Mouse (Mus musculus): ENCODE data around the gene Rps27l. TPM values are rescaled to one million over a fixed set of nuclear protein-coding genes. Genes with fewer than 3 reads are reported as not detected.

Gene Rps27l
- polyA plus RNA-seq, 1 experiment from 2014 or later: 702 TPM

DNA sequence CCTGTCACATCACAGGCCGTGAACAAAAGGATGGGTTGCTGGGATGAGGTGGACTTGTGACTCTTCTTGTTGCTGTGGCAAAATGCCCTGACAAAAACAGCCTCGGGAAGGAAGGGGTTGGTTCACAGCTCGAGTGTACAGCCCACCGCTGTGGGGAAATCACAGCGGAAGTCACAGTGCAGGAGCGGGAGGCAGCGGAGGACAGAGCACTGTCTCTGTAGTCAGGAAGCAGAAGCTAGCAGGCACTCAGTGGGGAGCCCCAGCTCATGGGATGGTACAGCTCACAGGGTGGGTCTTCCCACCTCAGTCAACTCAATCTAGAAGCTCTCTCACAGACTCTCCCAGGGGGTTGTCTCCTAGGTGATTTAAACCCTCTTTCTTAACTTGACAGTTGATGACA is 39.5 kb downstream of the Rps27l start:
- no peak overlapping the region for H3K4me3 ChIP-seq (ENCODE audit: low read depth, low read length)
- WGBS: 78% methylated on average over 7 of the region's 7 CpGs
- no peak for DNase-seq (ENCODE audit: low spot score, missing footprints)
- no peaks in the 10 kb centered on the region for H3K9me3 ChIP-seq (ENCODE audit: control insufficient read depth, low read length)
- ATAC-seq (ENCODE audit: low FRiP score): no peak
- H3K4me2 ChIP-seq: no peak overlapping the region
- H3K36me3 ChIP-seq (ENCODE audit: control insufficient read depth, insufficient read depth, low read length): no peaks in the 10 kb centered on the region
- no peaks in the 10 kb centered on the region for H3K27me3 ChIP-seq (ENCODE audit: control insufficient read depth, insufficient read depth, low read length)
- H3K9ac ChIP-seq (ENCODE audit: low read length): no peak overlapping the region
- H3K4me1 ChIP-seq (ENCODE audit: control insufficient read depth, insufficient read depth, low read length): no peaks in the 10 kb centered on the region
- no peak overlapping the region for H3K27ac ChIP-seq (ENCODE audit: low read depth, low read length)

DNA sequence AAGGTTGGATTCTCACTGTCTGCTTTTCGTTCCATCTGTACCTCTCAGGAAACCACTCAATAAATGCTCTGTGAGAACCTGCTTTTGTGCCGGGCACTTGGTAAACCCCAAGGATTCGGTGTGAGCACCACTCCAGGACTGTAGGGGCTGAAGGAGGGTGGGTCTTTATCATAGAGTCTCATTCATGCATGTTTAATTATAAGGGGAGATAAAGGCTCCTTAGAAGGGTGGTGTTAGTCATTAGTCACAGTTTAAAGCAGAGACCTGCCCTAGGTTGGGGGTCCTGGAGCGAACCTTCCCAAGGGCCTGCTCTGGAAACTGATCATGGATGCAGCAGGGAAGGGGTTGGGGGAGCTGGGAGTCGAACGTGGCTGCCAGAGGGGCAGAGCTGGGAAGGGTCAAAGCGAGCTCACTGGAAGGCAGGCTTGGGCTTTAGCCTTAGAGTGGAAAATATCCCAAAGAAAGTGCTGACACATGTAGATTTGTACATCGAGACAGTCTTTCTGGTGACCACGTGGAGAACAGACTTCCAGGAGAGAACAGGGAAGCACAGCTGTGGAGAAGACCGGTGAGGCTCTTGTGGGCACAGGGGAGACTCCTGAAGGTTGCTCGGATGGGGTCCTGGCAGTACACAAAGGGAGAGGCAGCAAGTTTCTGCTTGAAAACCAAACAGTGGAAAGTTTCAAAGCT is 42.5 kb downstream of the Rps27l start:
- ATAC-seq (ENCODE audit: low FRiP score): no peak

DNA sequence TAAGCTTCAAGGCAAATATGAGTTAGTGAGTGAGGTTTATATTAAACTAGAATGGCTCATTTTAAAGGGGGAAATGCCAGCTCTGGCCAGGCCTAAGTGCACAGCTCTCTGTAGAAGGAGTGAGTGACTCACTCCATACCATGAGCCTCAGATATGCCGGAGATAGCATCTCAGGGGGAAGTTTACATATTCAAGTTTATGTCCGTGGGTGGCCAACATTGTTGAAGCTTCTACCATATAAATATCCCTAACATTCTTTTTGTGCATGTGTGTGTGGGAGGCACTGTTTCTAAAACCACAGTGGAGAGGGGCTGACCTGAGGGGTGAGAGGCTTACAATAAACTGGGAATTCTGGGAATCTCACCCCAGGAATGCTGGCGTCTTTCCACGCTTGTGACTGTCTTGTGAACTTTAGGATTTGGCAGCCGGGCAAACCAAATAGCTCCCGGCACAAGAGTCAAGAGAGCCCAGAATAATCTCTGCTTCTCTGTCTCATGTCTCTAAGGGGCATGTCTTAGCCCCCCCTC is 43.1 kb downstream of the Rps27l start:
- WGBS: 57% methylated on average over 6 of the region's 6 CpGs
- no peak overlapping the region for H3K4me2 ChIP-seq
- H3K36me3 ChIP-seq (ENCODE audit: control insufficient read depth, insufficient read depth, low read length): no peaks in the 10 kb centered on the region
- H3K27me3 ChIP-seq (ENCODE audit: control insufficient read depth, insufficient read depth, low read length): no peaks in the 10 kb centered on the region
- DNase-seq (ENCODE audit: low spot score, missing footprints) (peak; percentile 74), ATAC-seq (ENCODE audit: low FRiP score) (no peak)
- H3K4me3 ChIP-seq (ENCODE audit: low read depth, low read length): no peak overlapping the region
- H3K4me1 ChIP-seq (ENCODE audit: control insufficient read depth, insufficient read depth, low read length): no peaks in the 10 kb centered on the region
- no peaks in the 10 kb centered on the region for H3K9me3 ChIP-seq (ENCODE audit: control insufficient read depth, low read length)
- no peak overlapping the region for H3K9ac ChIP-seq (ENCODE audit: low read length)
- H3K27ac ChIP-seq (ENCODE audit: low read depth, low read length): no peak overlapping the region

More for the DNA sequence above, 42.5 kb downstream of the Rps27l start:
- Histone ChIP-seq H3K4me1 (ENCODE audit: control insufficient read depth, insufficient read depth, low read length) (no peaks in the 10 kb centered on the region), H3K9ac (ENCODE audit: low read length) (no peak overlapping the region), H3K9me3 (ENCODE audit: control insufficient read depth, low read length) (no peaks in the 10 kb centered on the region), H3K4me3 (ENCODE audit: low read depth, low read length) (no peak overlapping the region), H3K27ac (ENCODE audit: low read depth, low read length) (no peak overlapping the region), H3K4me2 (no peak overlapping the region), H3K27me3 (ENCODE audit: control insufficient read depth, insufficient read depth, low read length) (no peaks in the 10 kb centered on the region), H3K36me3 (ENCODE audit: control insufficient read depth, insufficient read depth, low read length) (no peaks in the 10 kb centered on the region)
- WGBS: 63% methylated on average over 11 of the region's 11 CpGs
- DNase-seq (ENCODE audit: low spot score, missing footprints): peak; percentile 37

DNA sequence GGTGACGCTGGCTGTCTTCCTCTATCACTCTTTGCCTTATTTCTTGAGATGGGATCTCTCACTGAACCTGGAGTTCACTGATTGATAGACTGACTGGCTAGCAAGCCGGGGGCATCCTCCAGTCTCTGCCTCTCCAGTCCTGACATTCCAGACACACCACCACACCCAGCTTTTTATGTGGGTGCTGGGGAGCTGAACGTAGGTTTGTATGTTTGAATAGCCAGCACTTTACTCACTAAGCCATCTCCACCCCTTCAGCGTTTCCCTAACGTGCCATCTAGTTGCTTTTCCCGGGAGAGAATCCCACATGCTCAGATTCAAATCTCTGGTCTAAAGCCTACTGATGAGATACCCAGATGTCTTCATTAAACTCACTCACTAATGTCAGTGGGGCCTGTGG is 43.7 kb downstream of the Rps27l start:
- Histone ChIP-seq H3K4me2 (no peak overlapping the region), H3K27ac (ENCODE audit: low read depth, low read length) (no peak overlapping the region), H3K9ac (ENCODE audit: low read length) (no peak overlapping the region), H3K9me3 (ENCODE audit: control insufficient read depth, low read length) (no peaks in the 10 kb centered on the region), H3K36me3 (ENCODE audit: control insufficient read depth, insufficient read depth, low read length) (no peaks in the 10 kb centered on the region), H3K4me1 (ENCODE audit: control insufficient read depth, insufficient read depth, low read length) (no peaks in the 10 kb centered on the region), H3K4me3 (ENCODE audit: low read depth, low read length) (no peak overlapping the region), H3K27me3 (ENCODE audit: control insufficient read depth, insufficient read depth, low read length) (no peaks in the 10 kb centered on the region)
- DNase-seq (ENCODE audit: low spot score, missing footprints) (no peak), ATAC-seq (ENCODE audit: low FRiP score) (no peak)
- WGBS: 81% methylated on average over 6 of the region's 6 CpGs

DNA sequence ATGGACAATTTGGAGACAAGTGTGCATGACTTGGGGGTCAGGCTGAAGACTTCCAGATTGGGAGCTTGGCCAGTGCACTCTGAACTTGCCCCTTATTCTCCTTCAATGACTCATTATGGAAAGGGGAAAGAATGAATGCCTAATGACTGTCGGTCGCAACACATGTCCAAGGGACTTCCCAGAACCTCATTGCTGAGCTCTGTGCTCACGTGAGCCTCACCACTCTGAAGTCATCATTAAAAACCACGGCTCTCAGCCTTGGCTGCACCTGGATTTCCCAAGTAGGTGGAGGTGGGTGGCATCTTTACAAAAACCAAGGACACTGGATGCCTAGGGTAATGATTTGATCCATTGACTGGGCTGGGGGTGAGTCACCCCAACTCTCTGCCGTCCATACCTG is 44.2 kb downstream of the Rps27l start:
- DNase-seq (ENCODE audit: low spot score, missing footprints) (no peak), ATAC-seq (ENCODE audit: low FRiP score) (no peak)
- Histone ChIP-seq H3K4me1 (ENCODE audit: control insufficient read depth, insufficient read depth, low read length) (no peaks in the 10 kb centered on the region), H3K27me3 (ENCODE audit: control insufficient read depth, insufficient read depth, low read length) (no peaks in the 10 kb centered on the region), H3K4me3 (ENCODE audit: low read depth, low read length) (no peak overlapping the region), H3K27ac (ENCODE audit: low read depth, low read length) (no peak overlapping the region), H3K4me2 (no peak overlapping the region), H3K9ac (ENCODE audit: low read length) (no peak overlapping the region), H3K9me3 (ENCODE audit: control insufficient read depth, low read length) (no peaks in the 10 kb centered on the region), H3K36me3 (ENCODE audit: control insufficient read depth, insufficient read depth, low read length) (no peaks in the 10 kb centered on the region)
- WGBS: 98% methylated on average over 5 of the region's 5 CpGs

DNA sequence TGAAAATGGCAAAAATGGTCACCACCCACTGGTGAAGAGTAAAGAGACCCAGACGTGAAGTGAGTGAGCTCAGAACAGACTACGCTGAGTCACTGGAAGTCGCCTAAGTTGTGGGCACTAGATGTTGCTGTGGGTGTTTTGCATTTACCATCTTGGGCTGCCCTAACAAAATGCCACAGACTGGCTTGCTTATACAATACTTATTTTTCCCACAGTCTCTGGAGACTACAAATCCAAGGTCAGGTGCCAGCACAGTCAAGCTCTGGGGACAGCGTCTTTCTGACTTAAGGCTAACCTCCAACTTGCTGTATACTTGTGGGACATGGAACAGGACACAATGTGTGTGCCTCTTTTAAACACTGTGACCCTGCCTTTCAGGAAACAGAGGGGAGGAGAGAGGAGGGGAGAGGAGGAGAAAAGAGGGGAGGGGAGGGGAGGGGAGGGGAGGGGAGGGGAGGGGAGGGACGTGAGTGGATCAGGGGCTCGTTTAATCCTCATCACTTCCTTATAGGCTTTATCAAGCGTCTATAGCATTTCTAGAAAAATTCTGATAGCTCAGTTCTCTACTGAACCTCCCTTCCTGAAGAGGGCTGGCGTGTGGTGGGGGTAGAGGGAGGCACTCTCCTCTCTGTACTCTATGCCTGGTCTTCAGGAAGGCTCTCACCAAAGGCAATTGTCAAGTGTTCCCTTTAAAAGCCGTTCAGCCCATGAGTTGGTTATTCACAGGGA is 45.3 kb downstream of the Rps27l start:
- no peak for DNase-seq (ENCODE audit: low spot score, missing footprints)
- no peak for ATAC-seq (ENCODE audit: low FRiP score)
- Histone ChIP-seq H3K27ac (ENCODE audit: low read depth, low read length) (no peak overlapping the region), H3K4me3 (ENCODE audit: low read depth, low read length) (no peak overlapping the region), H3K36me3 (ENCODE audit: control insufficient read depth, insufficient read depth, low read length) (no peaks in the 10 kb centered on the region), H3K4me1 (ENCODE audit: control insufficient read depth, insufficient read depth, low read length) (no peaks in the 10 kb centered on the region), H3K4me2 (no peak overlapping the region), H3K27me3 (ENCODE audit: control insufficient read depth, insufficient read depth, low read length) (no peaks in the 10 kb centered on the region), H3K9me3 (ENCODE audit: control insufficient read depth, low read length) (no peaks in the 10 kb centered on the region), H3K9ac (ENCODE audit: low read length) (no peak overlapping the region)
- 61% methylated on average over 9 of the region's 9 CpGs for WGBS

DNA sequence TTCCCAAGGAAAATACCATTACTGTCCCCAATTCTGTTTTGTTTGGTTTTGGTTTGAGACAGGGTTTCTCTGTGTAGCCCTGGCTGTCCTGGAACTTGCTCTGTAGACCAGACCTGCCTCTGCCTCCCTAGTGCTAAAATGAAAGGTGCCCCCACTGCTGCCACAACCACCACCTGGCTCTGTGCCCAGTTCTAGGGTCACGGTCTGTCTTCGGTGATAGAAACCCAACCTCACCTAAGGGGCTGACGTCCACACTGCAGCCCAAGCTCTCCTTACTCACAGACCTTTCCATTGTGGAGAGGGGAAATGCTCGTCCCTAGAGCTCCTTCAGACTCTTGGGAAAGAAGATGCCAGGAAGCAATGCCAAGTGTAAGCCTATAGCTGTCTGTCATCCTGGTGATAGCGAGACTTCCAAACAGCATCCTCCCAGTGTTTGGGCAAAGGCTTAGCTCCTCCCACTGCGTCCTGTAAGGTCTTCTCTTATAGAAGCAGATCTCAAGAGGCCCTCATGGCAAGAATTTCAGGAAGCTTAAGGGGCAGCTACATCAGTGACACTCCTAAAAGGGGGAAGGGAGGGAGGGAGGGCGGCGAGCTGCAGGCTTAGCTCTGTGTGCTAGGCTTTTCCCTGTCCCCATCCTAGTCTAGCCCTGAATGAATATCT is 46.0 kb downstream of the Rps27l start:
- Histone ChIP-seq H3K4me1 (ENCODE audit: control insufficient read depth, insufficient read depth, low read length) (no peaks in the 10 kb centered on the region), H3K36me3 (ENCODE audit: control insufficient read depth, insufficient read depth, low read length) (no peaks in the 10 kb centered on the region), H3K4me2 (no peak overlapping the region), H3K27me3 (ENCODE audit: control insufficient read depth, insufficient read depth, low read length) (no peaks in the 10 kb centered on the region), H3K27ac (ENCODE audit: low read depth, low read length) (no peak overlapping the region), H3K9me3 (ENCODE audit: control insufficient read depth, low read length) (no peaks in the 10 kb centered on the region), H3K4me3 (ENCODE audit: low read depth, low read length) (no peak overlapping the region), H3K9ac (ENCODE audit: low read length) (no peak overlapping the region)
- 82% methylated on average over 8 of the region's 8 CpGs for WGBS
- DNase-seq (ENCODE audit: low spot score, missing footprints) (no peak), ATAC-seq (ENCODE audit: low FRiP score) (no peak)
